Mouse (Mus musculus): ENCODE measurements around the gene Ntn5. TPM values are rescaled to one million over a fixed set of nuclear protein-coding genes. Genes with fewer than 3 reads are reported as not detected.

The Ntn5 gene
- total RNA-seq, 1 experiment = 0.54 TPM

GRCm38 (mm10) chr7:45638623-45639401 lies 45.0 kb upstream of the Ntn5 start:
- Histone ChIP-seq H3K4me3 (ENCODE audit: insufficient read depth in 1 of 2, low read depth in 1 of 2, low read length in 2 of 2, poor library complexity in 1 of 2, severe bottlenecking in 1 of 2) (no peak overlapping the region; a peak in 1 of 4 replicates), H3K27ac (ENCODE audit: insufficient read depth, low read depth, low read length, poor library complexity, severe bottlenecking) (no peak overlapping the region), H3K9me3 (ENCODE audit: control insufficient read depth, insufficient read depth, low read depth, low read length) (no peaks in the 10 kb centered on the region), H3K4me1 (ENCODE audit: control insufficient read depth in 2 of 2, insufficient read depth in 2 of 2, low read length in 2 of 2, poor library complexity in 1 of 2) (peaks cover 1 to 12% of the 10 kb centered on the region in 2 experiments; a peak in 2 of 4 replicates), H3K9ac (ENCODE audit: insufficient read depth, low read depth, low read length, poor library complexity, severe bottlenecking) (no peak overlapping the region), H3K36me3 (ENCODE audit: control insufficient read depth, insufficient read depth, low read length, poor library complexity, severe bottlenecking) (peaks cover 2% of the 10 kb centered on the region; the same call in 1 of the 2 replicates)
- in situ Hi-C loops (cut with MboI; ENCODE audit: low sequenced_read_pairs in 2 of 2, unreplicated experiment in 2 of 2) = no loop called here
- peak; percentile 92 for TF ChIP-seq HCFC1 (IDR thresholded peaks at IDR 0.05; ENCODE audit: borderline replicate concordance, insufficient read depth, low read length)
- no peak for TF ChIP-seq CHD2 (IDR thresholded peaks at IDR 0.05; ENCODE audit: low read depth, low read length)
- DNase-seq (ENCODE audit: low read depth, low spot score) = peak; percentile 90

- Histone ChIP-seq H3K4me1 (ENCODE audit: control insufficient read depth in 2 of 2, insufficient read depth in 2 of 2, low read length in 2 of 2, poor library complexity in 1 of 2) (peaks cover 1 to 16% of the 10 kb centered on the region in 2 experiments; a peak in 2 of 4 replicates), H3K9me3 (ENCODE audit: control insufficient read depth, insufficient read depth, low read depth, low read length) (no peaks in the 10 kb centered on the region), H3K36me3 (ENCODE audit: control insufficient read depth, insufficient read depth, low read length, poor library complexity, severe bottlenecking) (peaks cover 2% of the 10 kb centered on the region; the same call in 1 of the 2 replicates), H3K27ac (ENCODE audit: insufficient read depth, low read depth, low read length, poor library complexity, severe bottlenecking) (no peak within 1 kb of the TSS), H3K4me3 (ENCODE audit: insufficient read depth in 1 of 2, low read depth in 1 of 2, low read length in 2 of 2, poor library complexity in 1 of 2, severe bottlenecking in 1 of 2) (peak within 1 kb of the TSS in 1 of 2 experiments; percentile 10; a peak in 1 of 4 replicates), H3K9ac (ENCODE audit: insufficient read depth, low read depth, low read length, poor library complexity, severe bottlenecking) (no peak within 1 kb of the TSS)
- in situ Hi-C loops (cut with MboI; ENCODE audit: low sequenced_read_pairs in 2 of 2, unreplicated experiment in 2 of 2) = no loop called here
- TF ChIP-seq HCFC1 (IDR thresholded peaks at IDR 0.05; ENCODE audit: borderline replicate concordance, insufficient read depth, low read length) = no peak
- no peak for DNase-seq (ENCODE audit: low read depth, low spot score)
Observed at GRCm38 (mm10) chr7:45639561-45640027, 44.2 kb upstream of the Ntn5 start, which contains the start of gene Mamstr. Mamstr (plus strand) TSS chr7:45639977.

- in situ Hi-C loops (cut with MboI; ENCODE audit: low sequenced_read_pairs in 2 of 2, unreplicated experiment in 2 of 2) = no loop called here
- peaks cover 2% of the 10 kb centered on the region; the same call in 1 of the 2 replicates for H3K36me3 ChIP-seq (ENCODE audit: control insufficient read depth, insufficient read depth, low read length, poor library complexity, severe bottlenecking)
- no peaks in the 10 kb centered on the region for H3K9me3 ChIP-seq (ENCODE audit: control insufficient read depth, insufficient read depth, low read depth, low read length)
- DNase-seq (ENCODE audit: low read depth, low spot score) = no peak
- H3K4me1 ChIP-seq (ENCODE audit: control insufficient read depth in 2 of 2, insufficient read depth in 2 of 2, low read length in 2 of 2, poor library complexity in 1 of 2) = peaks cover 1 to 17% of the 10 kb centered on the region in 2 experiments; a peak in 2 of 4 replicates
- no peak overlapping the region for H3K4me3 ChIP-seq (ENCODE audit: insufficient read depth in 1 of 2, low read depth in 1 of 2, low read length in 2 of 2, poor library complexity in 1 of 2, severe bottlenecking in 1 of 2)
- H3K27ac ChIP-seq (ENCODE audit: insufficient read depth, low read depth, low read length, poor library complexity, severe bottlenecking) = no peak overlapping the region
- TF ChIP-seq MAFK (IDR thresholded peaks at IDR 0.05; ENCODE audit: insufficient read depth, low read depth, low read length) (no peak), CHD2 (IDR thresholded peaks at IDR 0.05; ENCODE audit: low read depth, low read length) (no peak), HCFC1 (IDR thresholded peaks at IDR 0.05; ENCODE audit: borderline replicate concordance, insufficient read depth, low read length) (no peak), ZNF384 (IDR thresholded peaks at IDR 0.05; ENCODE audit: low read depth, low read length) (no peak), ZC3H11A (IDR thresholded peaks at IDR 0.05; ENCODE audit: borderline replicate concordance, low read depth, low read length) (no peak)
- H3K9ac ChIP-seq (ENCODE audit: insufficient read depth, low read depth, low read length, poor library complexity, severe bottlenecking) = no peak overlapping the region
Observed at GRCm38 (mm10) chr7:45640191-45640957, 43.4 kb upstream of the Ntn5 start.

- Histone ChIP-seq H3K9ac (ENCODE audit: insufficient read depth, low read depth, low read length, poor library complexity, severe bottlenecking) (no peak overlapping the region), H3K9me3 (ENCODE audit: control insufficient read depth, insufficient read depth, low read depth, low read length) (no peaks in the 10 kb centered on the region), H3K27ac (ENCODE audit: insufficient read depth, low read depth, low read length, poor library complexity, severe bottlenecking) (no peak overlapping the region), H3K4me1 (ENCODE audit: control insufficient read depth in 2 of 2, insufficient read depth in 2 of 2, low read length in 2 of 2, poor library complexity in 1 of 2) (peaks cover 0 to 15% of the 10 kb centered on the region in 2 experiments; a peak in 1 of 4 replicates), H3K4me3 (ENCODE audit: insufficient read depth in 1 of 2, low read depth in 1 of 2, low read length in 2 of 2, poor library complexity in 1 of 2, severe bottlenecking in 1 of 2) (no peak overlapping the region), H3K36me3 (ENCODE audit: control insufficient read depth, insufficient read depth, low read length, poor library complexity, severe bottlenecking) (peaks cover 2% of the 10 kb centered on the region; the same call in 1 of the 2 replicates)
- DNase-seq (ENCODE audit: low read depth, low spot score) = no peak
- in situ Hi-C loops (cut with MboI; ENCODE audit: low sequenced_read_pairs in 2 of 2, unreplicated experiment in 2 of 2) = no loop called here
- TF ChIP-seq ZC3H11A (IDR thresholded peaks at IDR 0.05; ENCODE audit: borderline replicate concordance, low read depth, low read length) (no peak), ZNF384 (IDR thresholded peaks at IDR 0.05; ENCODE audit: low read depth, low read length) (no peak), MAFK (IDR thresholded peaks at IDR 0.05; ENCODE audit: insufficient read depth, low read depth, low read length) (no peak)
Observed at GRCm38 (mm10) chr7:45641391-45642040, 42.3 kb upstream of the Ntn5 start.
